Mouse (Mus musculus) c-Kit-positive CD71-positive TER-119-negative erythroid progenitor cells, embryonic 14.5 days (primary cell): ENCODE results near the gene Akap9.
"Not testable (repeated sequence)": the region's sequence is repeated elsewhere in the genome, so short reads cannot be mapped to it uniquely, and the experiment has no call there.

ENCODE experiments used
- DNase-seq: peaks from one replicate; pipeline ENCODE4 v3.0.0-alpha.2; 2013; ENCODE audit warnings: low read depth

The Akap9 gene

GRCm38 (mm10) chr5:3970936-3971335, 43.1 kb downstream of the Akap9 start:
- no peak for DNase-seq

- no peak for DNase-seq
Observed at GRCm38 (mm10) chr5:3973764-3974163, 45.9 kb downstream of the Akap9 start.

GRCm38 (mm10) chr5:3974896-3975295, 47.0 kb downstream of the Akap9 start:
- no peak for DNase-seq

- no peak for DNase-seq
Observed at GRCm38 (mm10) chr5:3976111-3976510, 48.3 kb downstream of the Akap9 start.

- DNase-seq, result no peak
Observed at GRCm38 (mm10) chr5:3977904-3978303, 50.0 kb downstream of the Akap9 start.

GRCm38 (mm10) chr5:3989608-3990007, 61.8 kb downstream of the Akap9 start:
- no peak for DNase-seq

GRCm38 (mm10) chr5:3990499-3990898, 62.6 kb downstream of the Akap9 start:
- DNase-seq, result no peak

GRCm38 (mm10) chr5:4004531-4005469, 76.9 kb downstream of the Akap9 start:
- no peak for DNase-seq

GRCm38 (mm10) chr5:4006606-4007005, 78.8 kb downstream of the Akap9 start:
- no peak for DNase-seq

GRCm38 (mm10) chr5:4008266-4008665, 80.4 kb downstream of the Akap9 start:
- no peak for DNase-seq

GRCm38 (mm10) chr5:4009540-4009939, 81.7 kb downstream of the Akap9 start:
- DNase-seq, result no peak

GRCm38 (mm10) chr5:4017646-4018045, 89.8 kb downstream of the Akap9 start:
- DNase-seq, result not testable (repeated sequence)

GRCm38 (mm10) chr5:4019377-4019776, 91.5 kb downstream of the Akap9 start:
- DNase-seq, result no peak

- no peak for DNase-seq
Observed at GRCm38 (mm10) chr5:4020018-4020417, 92.2 kb downstream of the Akap9 start.

GRCm38 (mm10) chr5:4023186-4023585, 95.3 kb downstream of the Akap9 start:
- no peak for DNase-seq

- DNase-seq, result no peak
Observed at GRCm38 (mm10) chr5:4023742-4024681, 96.2 kb downstream of the Akap9 start.

- no peak for DNase-seq
Observed at GRCm38 (mm10) chr5:4024727-4025126, 96.9 kb downstream of the Akap9 start.

- DNase-seq, result not testable (repeated sequence)
Observed at GRCm38 (mm10) chr5:4026336-4026735, 98.5 kb downstream of the Akap9 start.

GRCm38 (mm10) chr5:4028486-4029173, 100.8 kb downstream of the Akap9 start:
- no peak for DNase-seq

- no peak for DNase-seq
Observed at GRCm38 (mm10) chr5:4031846-4032245, 104.0 kb downstream of the Akap9 start.

- DNase-seq, result peak; percentile 8
Observed at GRCm38 (mm10) chr5:4036686-4037085, 108.8 kb downstream of the Akap9 start.

- DNase-seq, result no peak
Observed at GRCm38 (mm10) chr5:4039351-4039750, 111.5 kb downstream of the Akap9 start.
